Mouse (Mus musculus): ENCODE results near the gene Abcc4. TPM values are rescaled to one million over a fixed set of nuclear protein-coding genes. Genes with fewer than 3 reads are reported as not detected.

Abcc4 gene
- polyA plus RNA-seq, 1 experiment = 0.96 TPM

DNA sequence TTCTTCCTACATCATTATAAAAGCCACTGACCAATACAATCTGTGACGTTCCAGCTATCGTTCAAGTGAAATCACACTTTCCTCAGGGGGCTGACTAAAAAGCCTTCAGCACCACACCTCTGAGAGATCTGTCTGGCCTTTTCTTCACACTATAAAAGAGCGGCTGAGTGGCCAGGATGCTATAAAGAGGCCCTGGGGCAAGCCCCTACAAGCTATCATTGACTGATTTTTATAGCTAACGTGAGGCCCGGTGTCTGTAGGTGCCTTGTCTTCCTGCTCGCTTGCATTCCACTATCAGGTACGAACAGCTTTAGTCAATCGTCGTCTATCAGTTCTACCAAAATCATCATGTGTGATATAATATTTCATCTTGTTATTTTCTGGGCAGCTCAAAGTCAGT lies 92.3 kb downstream of the Abcc4 start:
- TF ChIP-seq POLR2A (IDR thresholded peaks at IDR 0.05; ENCODE audit: control insufficient read depth, low read depth, low read length) (no peak), CTCF (IDR thresholded peaks at IDR 0.05; ENCODE audit: control insufficient read depth, insufficient read depth, insufficient replicate concordance, low read depth, low read length) (no peak)
- Histone ChIP-seq H3K27me3 (ENCODE audit: control insufficient read depth, insufficient read depth, low read length) (no peaks in the 10 kb centered on the region), H3K4me3 (ENCODE audit: control insufficient read depth, low read depth, low read length) (no peak overlapping the region), H3K36me3 (ENCODE audit: control insufficient read depth, insufficient read depth, low read length) (no peaks in the 10 kb centered on the region), H3K4me1 (ENCODE audit: control insufficient read depth, insufficient read depth, low read length) (no peaks in the 10 kb centered on the region), H3K27ac (ENCODE audit: control insufficient read depth, insufficient read depth, low read depth, low read length) (no peak overlapping the region)

DNA sequence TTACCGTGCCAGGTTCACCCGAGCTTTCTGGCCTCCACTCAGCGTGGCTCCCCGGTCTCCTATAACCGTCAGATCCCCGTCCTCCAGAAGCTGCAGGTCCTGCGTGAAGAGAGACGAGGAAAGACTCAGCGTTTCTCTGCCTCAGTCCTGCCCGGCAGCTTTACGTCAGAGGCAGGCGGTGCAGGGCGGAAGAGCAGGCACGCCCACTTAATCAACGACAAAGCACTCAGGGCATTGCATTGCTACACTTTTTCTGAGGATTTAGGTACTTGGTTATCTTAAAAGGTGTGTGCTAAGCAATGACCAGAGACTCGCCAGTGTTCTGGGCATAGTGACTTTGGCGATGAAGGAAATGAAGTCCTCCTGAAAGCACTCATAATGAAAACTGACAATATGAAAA lies 94.3 kb downstream of the Abcc4 start:
- TF ChIP-seq CTCF (IDR thresholded peaks at IDR 0.05; ENCODE audit: control insufficient read depth, insufficient read depth, insufficient replicate concordance, low read depth, low read length) = no peak
- H3K27me3 ChIP-seq (ENCODE audit: control insufficient read depth, insufficient read depth, low read length) = no peaks in the 10 kb centered on the region
- H3K4me1 ChIP-seq (ENCODE audit: control insufficient read depth, insufficient read depth, low read length) = no peaks in the 10 kb centered on the region
- no peak overlapping the region for H3K4me3 ChIP-seq (ENCODE audit: control insufficient read depth, low read depth, low read length)
- H3K27ac ChIP-seq (ENCODE audit: control insufficient read depth, insufficient read depth, low read depth, low read length) = no peak overlapping the region
- no peaks in the 10 kb centered on the region for H3K36me3 ChIP-seq (ENCODE audit: control insufficient read depth, insufficient read depth, low read length)

DNA sequence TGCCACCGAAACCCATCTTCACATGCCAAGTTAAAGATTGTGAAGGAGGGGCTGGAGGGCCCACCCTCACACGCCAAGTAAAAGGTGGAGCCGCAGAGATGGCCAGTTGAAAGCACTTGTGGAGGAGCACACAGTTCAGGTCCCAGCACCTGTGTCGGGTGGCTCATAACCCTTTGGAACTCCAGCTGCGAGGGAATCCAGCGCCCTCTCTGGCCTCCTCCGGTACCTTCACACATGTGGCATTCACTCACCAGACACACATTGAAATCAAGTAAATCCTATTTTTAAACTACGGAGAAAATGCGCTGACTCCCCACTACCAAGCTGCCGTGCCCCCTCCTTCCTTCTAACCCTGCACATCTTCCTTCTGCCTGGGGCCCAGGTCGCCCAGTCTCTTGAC lies 95.2 kb downstream of the Abcc4 start:
- no peak overlapping the region for H3K4me3 ChIP-seq (ENCODE audit: control insufficient read depth, low read depth, low read length)
- no peak overlapping the region for H3K27ac ChIP-seq (ENCODE audit: control insufficient read depth, insufficient read depth, low read depth, low read length)
- TF ChIP-seq CTCF (IDR thresholded peaks at IDR 0.05; ENCODE audit: control insufficient read depth, insufficient read depth, insufficient replicate concordance, low read depth, low read length) = no peak
- no peak for TF ChIP-seq POLR2A (IDR thresholded peaks at IDR 0.05; ENCODE audit: control insufficient read depth, low read depth, low read length)
- H3K4me1 ChIP-seq (ENCODE audit: control insufficient read depth, insufficient read depth, low read length) = no peaks in the 10 kb centered on the region
- H3K27me3 ChIP-seq (ENCODE audit: control insufficient read depth, insufficient read depth, low read length) = no peaks in the 10 kb centered on the region
- no peaks in the 10 kb centered on the region for H3K36me3 ChIP-seq (ENCODE audit: control insufficient read depth, insufficient read depth, low read length)

DNA sequence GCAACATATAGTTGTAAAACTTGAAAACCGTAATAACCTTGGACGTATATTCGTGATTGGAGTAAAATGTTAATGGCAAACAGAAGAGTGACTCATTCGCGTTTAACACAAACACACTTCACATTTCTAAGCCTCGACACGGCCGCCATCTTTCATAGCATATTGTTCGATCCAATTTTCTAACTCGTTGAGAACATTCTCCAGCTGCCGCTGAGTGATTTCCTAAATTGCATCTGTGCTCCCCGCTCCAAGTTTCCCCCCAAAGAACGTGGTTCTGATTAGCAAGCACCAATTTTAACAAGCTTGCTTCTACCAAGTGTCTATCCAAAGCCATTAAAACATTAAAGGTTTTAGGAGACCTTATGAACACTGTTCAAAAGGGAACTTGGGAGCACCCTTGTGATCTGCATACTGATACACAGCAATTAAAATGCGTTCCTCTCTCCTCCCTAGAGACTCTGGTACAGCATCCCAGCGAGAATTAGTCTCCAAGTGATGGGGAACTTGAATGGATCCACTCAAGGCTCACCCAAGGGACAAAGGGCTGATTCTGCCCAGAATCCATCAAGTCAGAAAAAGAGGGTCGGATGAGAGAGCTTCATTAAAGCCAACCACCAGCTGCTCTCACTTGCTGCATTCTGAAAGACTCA lies 97.1 kb downstream of the Abcc4 start:
- H3K4me1 ChIP-seq (ENCODE audit: control insufficient read depth, insufficient read depth, low read length) = no peaks in the 10 kb centered on the region
- H3K4me3 ChIP-seq (ENCODE audit: control insufficient read depth, low read depth, low read length) = no peak overlapping the region
- no peak overlapping the region for H3K27ac ChIP-seq (ENCODE audit: control insufficient read depth, insufficient read depth, low read depth, low read length)
- H3K27me3 ChIP-seq (ENCODE audit: control insufficient read depth, insufficient read depth, low read length) = no peaks in the 10 kb centered on the region
- TF ChIP-seq CTCF (IDR thresholded peaks at IDR 0.05; ENCODE audit: control insufficient read depth, insufficient read depth, insufficient replicate concordance, low read depth, low read length) (no peak), POLR2A (IDR thresholded peaks at IDR 0.05; ENCODE audit: control insufficient read depth, low read depth, low read length) (no peak)
- H3K36me3 ChIP-seq (ENCODE audit: control insufficient read depth, insufficient read depth, low read length) = no peaks in the 10 kb centered on the region

DNA sequence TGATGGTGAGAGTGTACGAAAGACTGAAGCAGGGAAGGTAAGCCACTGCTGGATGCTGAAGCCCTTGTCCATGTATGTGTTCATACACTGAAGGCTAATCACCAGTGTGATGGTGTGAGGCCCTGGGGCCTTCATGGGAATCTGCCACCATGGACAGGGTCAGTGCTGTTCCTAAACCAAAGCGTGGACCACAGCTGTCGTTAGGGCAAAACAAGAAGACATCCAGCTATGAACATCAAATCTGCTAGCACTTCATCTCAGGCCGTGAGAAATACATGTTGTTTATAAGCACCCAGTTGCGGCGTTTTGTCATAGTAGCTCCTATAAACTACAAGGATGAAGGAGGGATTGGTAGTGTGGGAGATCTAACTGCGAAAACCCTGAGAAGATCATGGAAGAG lies 97.7 kb downstream of the Abcc4 start:
- Histone ChIP-seq H3K27me3 (ENCODE audit: control insufficient read depth, insufficient read depth, low read length) (no peaks in the 10 kb centered on the region), H3K4me3 (ENCODE audit: control insufficient read depth, low read depth, low read length) (no peak overlapping the region), H3K36me3 (ENCODE audit: control insufficient read depth, insufficient read depth, low read length) (no peaks in the 10 kb centered on the region), H3K4me1 (ENCODE audit: control insufficient read depth, insufficient read depth, low read length) (no peaks in the 10 kb centered on the region), H3K27ac (ENCODE audit: control insufficient read depth, insufficient read depth, low read depth, low read length) (no peak overlapping the region)
- TF ChIP-seq POLR2A (IDR thresholded peaks at IDR 0.05; ENCODE audit: control insufficient read depth, low read depth, low read length) = no peak
- no peak for TF ChIP-seq CTCF (IDR thresholded peaks at IDR 0.05; ENCODE audit: control insufficient read depth, insufficient read depth, insufficient replicate concordance, low read depth, low read length)

DNA sequence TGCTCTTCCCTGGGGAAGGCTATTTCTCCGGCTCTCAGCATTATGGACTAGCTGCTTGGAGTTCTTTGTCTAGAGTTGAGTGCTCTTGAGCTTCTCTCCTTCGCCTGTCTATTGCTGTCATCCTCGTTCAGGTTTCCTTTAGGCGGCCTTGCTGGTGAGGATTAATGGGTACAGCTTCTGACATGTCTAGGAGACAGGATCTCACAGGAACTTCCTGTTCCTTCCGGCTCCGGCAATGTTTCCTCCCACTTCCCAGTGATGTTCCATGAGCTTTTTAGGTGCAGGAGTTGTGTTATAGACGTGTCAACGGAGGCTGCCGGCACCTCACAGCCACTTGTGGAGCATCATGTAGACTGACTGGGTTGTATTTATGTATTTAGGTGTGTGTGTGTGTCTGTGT lies 99.5 kb downstream of the Abcc4 start:
- no peaks in the 10 kb centered on the region for H3K36me3 ChIP-seq (ENCODE audit: control insufficient read depth, insufficient read depth, low read length)
- H3K27ac ChIP-seq (ENCODE audit: control insufficient read depth, insufficient read depth, low read depth, low read length) = no peak overlapping the region
- no peak for TF ChIP-seq CTCF (IDR thresholded peaks at IDR 0.05; ENCODE audit: control insufficient read depth, insufficient read depth, insufficient replicate concordance, low read depth, low read length)
- no peak for TF ChIP-seq POLR2A (IDR thresholded peaks at IDR 0.05; ENCODE audit: control insufficient read depth, low read depth, low read length)
- H3K4me1 ChIP-seq (ENCODE audit: control insufficient read depth, insufficient read depth, low read length) = no peaks in the 10 kb centered on the region
- no peak overlapping the region for H3K4me3 ChIP-seq (ENCODE audit: control insufficient read depth, low read depth, low read length)
- no peaks in the 10 kb centered on the region for H3K27me3 ChIP-seq (ENCODE audit: control insufficient read depth, insufficient read depth, low read length)

DNA sequence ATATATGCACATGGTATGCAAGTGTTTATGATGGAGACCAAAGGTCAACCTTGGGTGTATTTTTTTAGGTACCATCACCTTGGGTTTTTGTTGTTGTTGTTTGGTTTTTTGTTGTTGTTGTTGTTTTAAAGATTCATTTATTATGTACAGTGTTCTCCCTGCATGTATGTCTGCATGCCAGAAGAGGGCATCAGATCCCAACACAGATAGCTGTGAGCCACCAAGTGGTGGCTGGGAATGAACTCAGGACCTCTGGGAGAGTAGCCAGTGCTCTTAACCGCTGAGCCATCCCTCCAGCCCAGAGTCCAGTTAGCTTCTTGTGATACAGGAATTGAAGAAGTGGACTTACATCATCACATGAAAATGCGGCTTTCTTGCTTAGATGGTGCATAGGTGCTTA lies 101.1 kb downstream of the Abcc4 start:
- no peak overlapping the region for H3K4me3 ChIP-seq (ENCODE audit: control insufficient read depth, low read depth, low read length)
- H3K27me3 ChIP-seq (ENCODE audit: control insufficient read depth, insufficient read depth, low read length) = no peaks in the 10 kb centered on the region
- no peaks in the 10 kb centered on the region for H3K36me3 ChIP-seq (ENCODE audit: control insufficient read depth, insufficient read depth, low read length)
- H3K4me1 ChIP-seq (ENCODE audit: control insufficient read depth, insufficient read depth, low read length) = no peaks in the 10 kb centered on the region
- no peak for TF ChIP-seq CTCF (IDR thresholded peaks at IDR 0.05; ENCODE audit: control insufficient read depth, insufficient read depth, insufficient replicate concordance, low read depth, low read length)
- TF ChIP-seq POLR2A (IDR thresholded peaks at IDR 0.05; ENCODE audit: control insufficient read depth, low read depth, low read length) = no peak
- no peak overlapping the region for H3K27ac ChIP-seq (ENCODE audit: control insufficient read depth, insufficient read depth, low read depth, low read length)

DNA sequence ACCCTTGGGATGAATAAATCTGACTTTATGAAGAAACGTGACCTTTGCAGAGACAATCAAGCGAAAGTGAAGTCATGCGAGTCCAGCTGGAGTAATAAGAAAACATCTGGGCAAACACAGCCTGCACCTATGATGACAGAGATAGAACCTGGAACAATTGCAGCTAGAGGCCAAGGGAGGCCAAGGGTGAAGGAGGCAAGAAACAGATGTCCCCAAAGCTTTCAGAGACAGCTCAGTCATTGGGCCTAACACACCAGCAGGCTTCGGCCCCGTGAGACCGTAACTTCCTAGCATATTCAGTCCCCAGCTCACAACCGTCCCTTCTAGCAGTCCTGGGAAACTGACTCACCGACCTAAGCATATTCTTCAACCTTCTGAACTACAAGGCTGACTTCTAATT lies 104.0 kb downstream of the Abcc4 start:
- no peaks in the 10 kb centered on the region for H3K36me3 ChIP-seq (ENCODE audit: control insufficient read depth, insufficient read depth, low read length)
- TF ChIP-seq CTCF (IDR thresholded peaks at IDR 0.05; ENCODE audit: control insufficient read depth, insufficient read depth, insufficient replicate concordance, low read depth, low read length) = no peak
- TF ChIP-seq POLR2A (IDR thresholded peaks at IDR 0.05; ENCODE audit: control insufficient read depth, low read depth, low read length) = no peak
- no peaks in the 10 kb centered on the region for H3K27me3 ChIP-seq (ENCODE audit: control insufficient read depth, insufficient read depth, low read length)
- H3K27ac ChIP-seq (ENCODE audit: control insufficient read depth, insufficient read depth, low read depth, low read length) = no peak overlapping the region
- no peaks in the 10 kb centered on the region for H3K4me1 ChIP-seq (ENCODE audit: control insufficient read depth, insufficient read depth, low read length)
- no peak overlapping the region for H3K4me3 ChIP-seq (ENCODE audit: control insufficient read depth, low read depth, low read length)

All from testis, adult 2 months (tissue).